Mouse (Mus musculus): ENCODE measurements around the gene Mrs2.

GRCm38 (mm10) chr13:24955091-24955490 is 65.1 kb downstream of the Mrs2 start:
- TF ChIP-seq MAFK (IDR thresholded peaks at IDR 0.05; ENCODE audit: insufficient read depth, low read depth, low read length): no peak
- no peak for TF ChIP-seq CHD2 (IDR thresholded peaks at IDR 0.05; ENCODE audit: low read depth, low read length)
